Mouse (Mus musculus) adipocyte (in vitro differentiated cells): Measurements from ENCODE around the gene Coq2.
A peak's percentile ranks its signal among the peaks of the same experiment; 100 is the strongest.

Source experiments
- DNase-seq: peaks from one replicate; pipeline ENCODE4 v3.0.0-alpha.2; 2016; ENCODE audit warnings: low spot score

The Coq2 gene

GRCm38 (mm10) chr5:100663011-100663410 is 11.9 kb downstream of the Coq2 start:
- DNase-seq: no peak

GRCm38 (mm10) chr5:100658460-100658859 is 16.5 kb downstream of the Coq2 start:
- no peak for DNase-seq

GRCm38 (mm10) chr5:100656352-100656751 is 18.6 kb downstream of the Coq2 start:
- DNase-seq: no peak

- no peak for DNase-seq
Observed at GRCm38 (mm10) chr5:100652327-100652726, 22.6 kb downstream of the Coq2 start.

DNA sequence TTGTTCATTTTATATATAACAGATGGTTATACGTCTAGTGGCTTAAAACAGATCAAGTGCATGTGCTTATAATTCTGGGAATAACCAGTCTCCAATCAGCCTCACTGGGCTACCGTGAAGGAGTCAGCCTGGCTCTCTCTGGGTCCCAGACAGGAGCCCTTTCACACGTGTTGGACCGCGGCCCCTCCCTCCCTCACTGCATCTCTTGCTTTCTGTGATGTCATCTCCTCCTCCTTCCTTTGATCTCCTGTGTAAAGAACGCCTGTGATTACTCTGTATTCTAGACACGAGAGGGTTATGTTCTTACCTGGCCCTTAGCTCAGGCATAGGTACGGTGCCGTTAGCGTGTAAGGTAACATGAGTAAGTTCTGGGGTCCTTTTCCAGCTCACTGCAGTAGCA is 23.5 kb downstream of the Coq2 start:
- no peak for DNase-seq

GRCm38 (mm10) chr5:100650969-100651368 is 24.0 kb downstream of the Coq2 start:
- DNase-seq: no peak

DNA sequence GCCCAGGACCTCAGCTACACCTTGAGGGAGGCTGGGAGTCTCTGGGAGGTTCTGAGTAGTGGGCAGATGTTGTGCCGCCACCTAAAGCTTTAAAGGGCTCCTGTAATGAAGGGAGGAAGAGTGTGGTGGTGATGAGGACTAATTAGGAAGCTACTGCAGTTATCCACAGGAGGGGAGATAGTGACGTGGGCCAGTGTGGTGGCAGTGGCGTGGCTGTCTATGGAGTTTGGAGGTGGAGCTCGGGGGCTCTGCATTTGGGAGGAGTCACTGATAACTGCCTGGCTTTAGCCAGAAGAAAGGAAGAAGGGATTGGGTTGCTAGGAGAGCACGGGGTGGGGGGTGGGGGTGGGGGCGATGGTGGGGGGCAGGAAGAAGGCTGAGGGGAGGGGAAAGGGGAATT is 26.4 kb downstream of the Coq2 start:
- DNase-seq: no peak

- DNase-seq: no peak
Observed at GRCm38 (mm10) chr5:100648046-100648445, 26.9 kb downstream of the Coq2 start.

GRCm38 (mm10) chr5:100646558-100646957 is 28.4 kb downstream of the Coq2 start:
- DNase-seq: no peak

- DNase-seq: peak; percentile 33
Observed at GRCm38 (mm10) chr5:100643991-100644535, 30.9 kb downstream of the Coq2 start.

- peak; percentile 59 for DNase-seq
Observed at GRCm38 (mm10) chr5:100643253-100643990, 31.5 kb downstream of the Coq2 start.

DNA sequence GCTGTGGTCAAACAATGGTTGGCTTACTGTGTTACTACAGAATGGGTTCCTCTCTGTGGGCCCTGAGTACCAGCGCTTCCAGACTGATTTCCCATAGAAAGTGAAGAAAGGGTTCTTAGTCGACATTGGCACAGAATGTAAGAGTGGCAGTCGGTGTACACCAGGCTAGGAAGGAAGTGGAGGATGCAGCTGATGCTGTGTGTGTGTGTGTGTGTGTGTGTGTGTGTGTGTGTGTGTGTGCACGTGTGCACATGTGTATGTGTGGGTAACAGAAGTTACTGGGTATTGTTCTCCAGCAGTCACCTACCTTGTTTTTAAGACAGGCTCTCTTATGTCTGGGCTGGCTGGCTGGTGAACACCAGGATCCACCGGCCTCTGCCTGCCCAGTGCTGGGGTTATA is 32.6 kb downstream of the Coq2 start:
- no peak for DNase-seq

- no peak for DNase-seq
Observed at GRCm38 (mm10) chr5:100638483-100638882, 36.5 kb downstream of the Coq2 start.

DNA sequence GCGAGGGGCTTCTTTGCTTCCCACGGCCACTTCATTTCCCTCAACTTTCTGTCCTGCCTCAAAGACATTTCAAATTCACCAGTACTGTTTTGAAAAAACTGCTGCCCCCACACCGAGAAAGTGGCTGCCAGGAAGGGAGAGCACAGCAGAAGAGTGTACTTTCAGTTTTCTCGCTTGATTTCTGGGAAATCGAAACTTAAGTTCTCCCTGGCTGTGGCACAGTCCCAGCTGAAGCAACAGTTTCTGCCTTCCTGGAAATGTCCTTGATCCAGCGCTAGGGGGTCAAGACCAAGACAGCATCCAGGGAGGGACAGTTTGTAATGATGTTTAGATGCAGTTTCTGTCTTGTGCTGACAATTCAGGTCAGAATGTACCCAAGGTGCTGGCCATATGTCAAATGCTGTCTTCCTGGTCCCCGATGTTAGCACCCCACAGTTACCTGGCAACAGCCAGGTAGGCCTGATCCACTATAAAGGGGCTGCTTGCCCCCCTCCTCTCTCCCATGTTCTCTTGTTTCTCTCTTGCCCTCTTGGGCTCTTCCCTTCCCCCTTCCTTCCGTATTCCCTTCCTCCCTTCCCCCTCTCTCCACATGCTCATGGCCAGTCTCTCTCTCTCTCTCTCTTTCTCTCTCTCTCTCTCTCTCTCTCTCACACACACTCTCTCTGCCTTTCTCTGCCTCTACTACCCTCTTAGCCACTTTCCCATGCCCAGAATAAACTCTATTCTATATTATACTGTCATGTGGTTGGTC is 38.0 kb downstream of the Coq2 start:
- DNase-seq: peak; percentile 85

DNA sequence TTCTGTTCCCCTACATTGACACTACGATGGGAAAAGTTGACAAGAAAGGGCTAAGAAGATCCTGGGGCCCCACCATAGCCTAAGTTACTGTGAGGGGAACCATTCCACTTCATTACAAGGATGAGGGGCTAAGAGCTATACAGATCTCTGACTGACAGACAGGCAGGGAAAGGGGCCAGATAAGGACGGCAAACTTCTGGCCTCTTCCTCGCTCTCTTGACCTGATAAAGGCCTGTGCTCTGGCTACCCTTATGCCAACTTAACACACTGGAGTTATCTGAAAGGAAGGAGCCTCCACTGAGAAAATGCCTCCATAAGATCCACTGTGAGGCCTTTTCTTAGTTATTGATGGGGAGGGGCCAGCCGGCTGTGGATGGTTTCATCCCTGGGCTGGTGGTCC is 39.0 kb downstream of the Coq2 start:
- DNase-seq: no peak

- no peak for DNase-seq
Observed at GRCm38 (mm10) chr5:100634885-100635478, 40.0 kb downstream of the Coq2 start.

GRCm38 (mm10) chr5:100632540-100633129 is 42.3 kb downstream of the Coq2 start:
- peak; percentile 68 for DNase-seq

- no peak for DNase-seq
Observed at GRCm38 (mm10) chr5:100628807-100629206, 46.1 kb downstream of the Coq2 start.

DNA sequence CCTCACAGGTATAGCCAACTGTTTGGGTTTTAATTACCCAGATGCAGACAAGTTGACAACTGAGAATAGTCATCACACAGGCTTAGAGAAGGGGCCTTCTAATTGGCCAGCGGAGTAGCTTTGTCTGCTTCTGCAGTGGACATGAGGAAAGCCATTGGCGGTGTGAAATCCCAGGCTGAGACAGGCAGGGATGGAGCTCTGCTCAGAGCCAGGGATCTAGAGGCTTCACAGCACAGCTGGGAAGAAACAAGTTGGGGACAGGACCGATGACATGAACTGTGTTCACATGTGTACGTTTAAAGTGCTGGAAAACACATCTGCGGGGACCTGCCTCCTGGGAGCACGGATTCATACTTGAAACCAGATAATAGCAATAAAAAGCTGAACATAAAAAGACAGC is 48.4 kb downstream of the Coq2 start:
- DNase-seq: no peak

DNA sequence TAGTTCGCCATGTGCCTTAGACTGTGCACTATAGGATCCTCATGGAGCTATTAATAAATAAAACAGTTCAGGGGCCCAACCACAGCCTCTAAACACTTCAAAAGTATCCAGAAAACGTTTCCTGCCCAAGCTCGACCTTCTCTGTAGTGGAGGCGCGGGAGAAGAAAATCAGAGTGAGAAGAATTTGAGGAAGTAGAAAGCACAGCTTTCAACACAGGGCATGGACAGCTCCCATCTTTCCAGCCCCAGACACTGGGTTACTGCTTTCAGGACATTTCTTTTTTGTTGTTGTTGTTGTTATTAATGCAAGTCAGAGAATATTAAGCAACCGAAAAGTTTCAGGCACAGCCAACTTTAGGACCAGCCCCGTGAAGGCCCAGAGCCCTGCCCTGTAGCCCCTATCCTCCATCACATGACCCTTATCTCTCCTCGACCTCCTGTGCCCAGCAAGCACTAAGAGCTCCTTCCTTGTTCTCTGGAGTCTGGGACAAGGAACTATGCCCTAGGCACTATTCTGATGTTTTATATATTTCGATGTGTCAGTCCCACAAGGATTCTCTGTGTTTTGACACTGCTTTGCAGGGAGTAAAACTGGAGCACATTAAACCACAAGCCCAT is 50.1 kb downstream of the Coq2 start:
- no peak for DNase-seq

DNA sequence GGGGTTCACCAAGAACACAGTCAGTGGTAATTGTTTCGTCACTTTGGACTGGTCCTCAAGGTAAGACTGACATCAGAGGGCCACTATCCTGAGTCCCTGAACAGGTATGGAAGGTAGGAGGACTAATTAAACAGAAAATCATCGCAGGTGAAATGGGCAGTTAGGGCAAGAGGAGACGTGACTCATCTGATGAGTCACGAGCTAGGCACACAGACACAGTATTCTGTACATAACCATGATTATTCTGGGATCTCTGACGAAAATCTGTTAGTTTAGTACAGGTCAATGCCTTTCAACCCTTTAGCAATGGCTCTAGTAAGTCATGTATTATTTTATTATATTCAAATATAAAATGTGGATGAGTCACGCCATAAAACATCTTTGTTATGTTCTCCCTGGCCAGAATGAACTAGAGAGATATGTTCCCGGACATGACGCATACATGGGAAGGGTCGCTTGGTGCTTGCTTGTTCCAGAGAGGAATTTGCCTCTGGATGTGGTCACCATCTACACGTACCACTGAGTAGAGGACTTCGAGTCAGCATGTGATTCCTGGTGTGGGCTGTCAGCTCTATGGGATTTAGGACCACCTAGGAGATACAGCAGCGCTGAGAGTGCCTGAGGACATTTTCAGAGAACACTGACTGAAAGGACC is 52.3 kb downstream of the Coq2 start:
- peak; percentile 29 for DNase-seq
